Mouse (Mus musculus) bone marrow macrophage, adult 2 months (primary cell): ENCODE results near the gene Slc25a39. TPM values are rescaled to one million over a fixed set of nuclear protein-coding genes. Genes with fewer than 3 reads are reported as not detected.

ENCODE experiments used
- H3K27ac ChIP-seq: 2 replicates; pipeline ENCODE4 v1.5.1; 2012; ENCODE audit warnings: low read depth, low read length; ENCODE audit not compliant: insufficient read depth
- H3K4me1 ChIP-seq: 2 replicates; pipeline ENCODE4 v1.6.1; 2012; ENCODE audit warnings: low read length; ENCODE audit not compliant: control insufficient read depth, insufficient read depth
- H3K4me3 ChIP-seq: 2 replicates; pipeline ENCODE4 v1.5.1; 2012; ENCODE audit warnings: mild to moderate bottlenecking, low read length, moderate library complexity; ENCODE audit not compliant: insufficient read depth
- CTCF ChIP-seq: IDR thresholded peaks from 2 replicates; pipeline ENCODE4 v1.5.1; 2012; ENCODE audit warnings: low read depth, mild to moderate bottlenecking, low read length, moderate library complexity
- POLR2A ChIP-seq: IDR thresholded peaks from 2 replicates; pipeline ENCODE4 v1.6.1; 2012; ENCODE audit warnings: mild to moderate bottlenecking, low read depth, low read length, borderline replicate concordance
- polyA plus RNA-seq: library from polyadenylated mRNA; stranded (reverse); fragments of >200 nt; gene quantifications from 2 replicates; pipeline ENCODE4 v1.2.4, GENCODE M21; 2012; ENCODE audit not compliant: missing spikeins, insufficient read depth, insufficient read length

The Slc25a39 gene
- 133 and 173 TPM in 2 replicates for polyA plus RNA-seq

DNA sequence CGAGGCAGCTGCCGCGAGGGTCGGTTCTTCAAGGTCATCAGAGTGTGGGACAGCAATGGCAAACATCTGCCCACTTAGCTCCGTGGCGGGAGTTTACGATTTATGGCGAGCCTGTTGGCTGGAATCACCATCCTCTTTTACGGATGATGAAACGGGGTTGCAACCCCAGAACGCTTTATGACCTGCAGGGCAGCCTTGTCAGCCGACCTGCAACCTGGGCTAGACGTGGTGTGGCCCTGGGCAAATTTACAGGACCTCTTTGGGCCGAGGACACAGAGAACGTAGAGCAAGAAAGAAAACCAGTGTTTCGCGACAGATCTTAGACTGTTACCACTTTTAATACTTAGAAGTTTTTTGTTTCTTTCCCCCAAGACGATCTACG, at the start of gene Slc25a39:
Gene Slc25a39 (minus strand): TSS at position 113 of the 382 bp plus-strand sequence.
- TF ChIP-seq CTCF (no peak), POLR2A (no peak)
- Histone ChIP-seq H3K27ac (peak within 1 kb of the TSS; percentile 86), H3K4me3 (peak within 1 kb of the TSS; percentile 95), H3K4me1 (peaks cover 21% of the 10 kb centered on the region)

DNA sequence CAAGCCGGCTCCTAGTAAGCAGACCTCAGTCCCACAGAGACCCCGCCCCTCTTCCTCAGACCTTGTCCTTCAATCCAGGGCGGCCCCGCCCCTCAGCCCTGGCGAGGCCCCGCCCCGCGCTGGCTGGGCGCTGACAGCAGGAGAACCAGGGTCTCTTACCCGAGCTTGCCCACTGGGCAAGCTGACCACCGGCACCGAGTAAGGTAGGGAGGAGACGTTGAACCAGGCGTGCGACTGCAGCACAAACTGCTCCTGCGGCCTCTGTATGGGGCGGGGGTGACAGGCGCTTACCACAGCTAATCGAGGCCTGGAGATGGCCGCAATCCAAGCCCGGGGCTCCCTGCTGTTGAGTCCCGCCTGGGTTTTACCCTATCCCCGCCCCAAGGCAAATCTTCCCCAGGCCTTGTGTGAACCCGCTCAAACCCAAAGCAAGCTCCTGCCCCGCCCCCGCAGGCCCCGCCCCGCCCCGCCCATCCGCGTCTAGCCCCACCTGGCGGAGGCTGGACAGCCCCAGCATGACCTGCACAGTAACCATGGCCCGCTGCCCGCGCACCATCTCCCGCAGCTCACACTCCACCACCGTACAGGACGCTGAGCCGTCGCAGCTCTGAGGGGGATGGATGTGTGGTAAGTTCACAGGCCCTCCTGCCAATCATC, 48.1 kb upstream of the Slc25a39 start:
- Histone ChIP-seq H3K4me3 (peak overlapping the region; percentile 62), H3K4me1 (peaks cover 5% of the 10 kb centered on the region; the same call in 1 of the 2 replicates), H3K27ac (no peak overlapping the region)
- TF ChIP-seq CTCF, result no peak
- TF ChIP-seq POLR2A, result no peak

DNA sequence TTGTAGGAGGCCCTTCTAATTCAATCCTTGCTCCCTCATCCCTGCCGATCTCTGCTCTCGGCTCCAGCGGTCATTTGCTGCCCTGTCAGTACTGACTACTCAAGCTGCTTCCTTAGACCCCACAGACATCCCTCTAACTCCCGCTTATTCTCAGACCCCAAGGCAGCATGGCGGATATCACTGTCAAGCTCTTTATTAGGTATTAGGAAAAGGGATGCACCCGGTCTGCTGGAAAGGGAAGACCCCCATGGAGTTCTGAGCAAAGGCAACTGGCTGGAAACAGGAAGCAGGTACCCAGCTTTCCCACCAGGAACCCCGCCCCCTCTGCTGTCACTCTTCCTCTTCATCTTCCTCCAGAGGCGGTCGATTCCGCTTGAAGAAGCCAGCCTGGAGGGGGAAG, 45.4 kb upstream of the Slc25a39 start:
- Histone ChIP-seq H3K4me3 (no peak overlapping the region), H3K4me1 (peaks cover 5% of the 10 kb centered on the region; the same call in 1 of the 2 replicates), H3K27ac (no peak overlapping the region)
- TF ChIP-seq POLR2A, result no peak
- TF ChIP-seq CTCF, result no peak

DNA sequence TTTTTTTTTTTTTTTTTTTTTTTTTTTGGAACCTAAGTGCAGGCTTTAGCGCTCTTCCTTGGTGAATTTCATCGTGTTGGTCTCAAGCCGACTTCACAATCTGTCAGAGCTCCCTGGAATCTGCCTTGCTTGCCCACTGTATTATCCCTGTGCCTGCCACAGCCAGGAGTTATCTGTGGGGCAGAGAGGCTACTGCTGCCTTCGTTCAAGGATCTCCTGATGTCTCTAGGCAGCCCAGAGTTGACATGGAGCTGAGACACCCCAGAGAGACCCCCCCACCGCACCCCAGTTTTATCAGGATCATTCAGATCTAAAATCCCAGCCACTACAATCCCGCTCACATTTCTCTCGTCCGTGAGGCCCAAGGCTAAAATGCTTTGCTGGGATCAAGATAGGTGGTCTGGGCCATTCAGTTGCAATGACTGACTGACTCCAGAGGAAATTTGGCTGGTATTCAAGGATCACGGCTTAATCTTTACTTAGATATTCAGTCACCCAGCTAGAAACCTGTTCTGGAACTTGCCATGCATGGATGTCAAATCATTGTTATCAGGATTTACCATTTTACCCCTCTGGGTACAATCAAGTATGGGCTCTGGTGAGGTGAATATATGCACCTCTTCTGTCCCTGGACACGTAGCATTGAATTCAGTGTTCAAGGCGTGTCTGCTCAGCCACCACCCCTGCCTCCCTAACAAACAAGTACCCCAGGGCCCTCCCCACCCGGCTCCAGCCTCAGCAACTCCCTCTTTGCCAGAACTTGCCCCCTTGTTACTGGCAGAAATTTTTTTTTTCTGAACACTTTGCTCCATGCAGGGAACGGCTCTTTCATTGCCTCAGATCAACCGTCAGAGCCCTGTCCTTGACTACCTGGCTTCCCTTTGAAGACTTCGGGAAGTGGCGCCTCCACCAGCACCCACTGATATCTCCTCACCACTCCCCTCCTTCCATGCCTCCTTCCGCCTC, 41.6 kb upstream of the Slc25a39 start:
- H3K27ac ChIP-seq, result no peak overlapping the region

DNA sequence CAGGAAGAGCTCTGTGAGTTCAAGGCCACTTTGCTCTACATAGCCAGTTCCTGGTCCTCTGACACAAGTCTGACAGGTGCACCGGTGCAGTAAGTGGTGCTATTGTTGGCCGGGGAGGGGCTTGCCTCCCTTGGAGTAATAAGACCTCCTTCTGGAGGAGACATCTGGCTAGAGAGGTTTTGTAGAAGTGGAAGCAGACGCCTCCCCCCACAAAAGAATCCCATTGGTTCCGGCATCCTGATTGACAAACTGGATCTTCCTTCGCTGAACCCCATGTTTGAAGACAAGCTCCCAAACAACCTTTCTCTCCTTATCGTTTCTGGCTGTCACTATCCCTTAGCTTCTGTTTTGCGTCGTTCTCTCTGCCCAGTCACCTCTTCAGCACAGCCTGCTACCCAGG, 40.6 kb upstream of the Slc25a39 start:
- no peak overlapping the region for H3K4me3 ChIP-seq
- no peak overlapping the region for H3K27ac ChIP-seq
- H3K4me1 ChIP-seq, result peaks cover 6% of the 10 kb centered on the region
- TF ChIP-seq POLR2A (no peak), CTCF (no peak)

More for the DNA sequence above, 41.6 kb upstream of the Slc25a39 start:
- peaks cover 2% of the 10 kb centered on the region; the same call in 1 of the 2 replicates for H3K4me1 ChIP-seq
- H3K4me3 ChIP-seq, result no peak overlapping the region
- TF ChIP-seq POLR2A (no peak), CTCF (no peak)

DNA sequence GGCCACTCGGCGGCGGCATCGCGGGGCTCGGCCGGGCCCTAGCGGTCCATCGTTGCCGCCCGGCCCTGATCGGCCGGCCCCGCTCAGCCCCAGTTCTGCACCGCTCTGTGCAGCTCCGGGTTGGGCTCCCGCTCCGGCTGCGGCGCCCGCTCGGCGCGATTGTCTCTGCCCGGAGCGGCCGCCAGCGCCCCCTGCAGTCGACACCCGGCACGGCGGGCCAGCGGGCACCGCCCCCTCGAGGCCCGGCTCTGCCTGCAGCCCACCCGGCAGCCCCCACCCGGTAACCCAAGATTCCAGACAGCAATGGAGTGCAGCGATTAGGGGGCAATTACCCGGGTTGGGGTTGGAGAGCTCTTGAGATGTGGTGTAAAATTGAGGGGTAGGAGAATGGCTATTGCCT, 39.8 kb upstream of the Slc25a39 start, which contains the start of gene Fam171a2:
Gene Fam171a2 (minus strand): TSS at position 186 of the 400 bp plus-strand sequence.
- H3K27ac ChIP-seq, result no peak within 1 kb of the TSS
- peaks cover 5% of the 10 kb centered on the region for H3K4me1 ChIP-seq
- TF ChIP-seq CTCF (peak; percentile 65), POLR2A (no peak)
- peak within 1 kb of the TSS; percentile 53 for H3K4me3 ChIP-seq

DNA sequence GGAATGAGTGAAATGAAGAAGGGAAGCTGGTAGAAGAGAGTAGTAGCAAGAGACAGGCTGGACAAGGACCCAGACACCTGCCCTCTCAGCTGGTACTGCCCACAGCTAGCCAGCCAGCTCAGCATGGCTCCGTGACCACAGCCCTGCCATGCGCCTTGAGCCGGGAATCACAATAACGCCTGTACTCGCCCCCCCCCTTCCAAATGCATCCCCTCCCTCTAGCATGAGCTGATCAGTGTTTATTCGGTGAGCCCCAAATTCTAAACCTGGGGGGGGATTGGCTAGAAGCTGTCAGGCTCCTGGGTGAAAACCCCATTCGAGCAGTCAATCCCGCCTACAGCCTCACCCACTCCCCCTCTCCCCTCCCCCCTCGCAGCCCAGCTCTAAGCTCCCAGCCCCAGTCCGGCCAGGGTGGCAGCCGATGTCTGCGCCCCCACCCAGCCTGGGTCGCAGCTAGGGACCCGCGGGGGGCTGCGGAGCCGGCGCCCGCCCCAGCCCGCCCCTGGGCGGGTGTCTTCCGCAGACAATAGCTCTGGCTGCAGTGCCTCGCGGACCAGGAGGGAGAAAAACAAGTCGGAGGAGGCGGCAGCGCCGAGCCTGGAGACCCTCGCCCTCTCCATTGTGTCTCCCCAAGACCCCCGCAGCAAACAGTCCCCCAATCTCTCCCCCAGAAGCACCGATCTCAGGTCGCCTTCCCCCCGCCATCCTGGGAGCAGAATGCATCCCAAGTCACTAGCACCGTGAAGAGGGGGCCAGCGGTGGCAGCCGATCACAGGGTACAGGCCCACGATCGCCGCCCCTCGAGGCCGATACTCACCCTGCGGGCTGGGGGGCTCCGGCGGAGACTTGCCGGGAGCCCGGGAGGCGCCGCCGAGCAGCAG, 39.1 kb upstream of the Slc25a39 start:
- H3K4me1 ChIP-seq, result peaks cover 5% of the 10 kb centered on the region
- H3K4me3 ChIP-seq, result peak overlapping the region; percentile 53
- no peak overlapping the region for H3K27ac ChIP-seq
- TF ChIP-seq POLR2A (no peak), CTCF (no peak)

DNA sequence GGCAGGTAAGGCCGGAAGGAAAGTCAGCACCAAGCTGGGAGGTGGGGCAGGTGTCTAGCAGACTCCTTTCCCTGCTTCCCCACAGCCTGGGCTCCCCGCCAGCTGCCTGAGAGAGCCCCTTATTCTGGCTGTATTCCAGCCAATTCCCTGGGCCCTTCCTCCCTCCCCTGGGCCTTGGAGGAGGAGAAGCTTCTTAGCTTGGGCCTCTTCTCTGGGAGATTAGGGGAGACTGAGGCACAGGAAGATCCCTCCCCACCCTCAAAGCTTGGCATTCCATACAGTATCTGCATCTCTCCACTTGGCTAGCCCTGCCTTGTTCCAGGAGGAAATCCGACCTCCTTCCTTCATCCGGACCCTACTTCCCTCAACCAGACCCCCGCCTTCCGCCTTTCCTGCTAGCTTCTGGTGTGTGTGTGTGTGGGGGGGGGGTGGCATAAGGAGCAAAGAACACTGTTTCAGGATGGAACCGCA, 38.2 kb upstream of the Slc25a39 start:
- Histone ChIP-seq H3K27ac (no peak overlapping the region), H3K4me1 (peaks cover 5% of the 10 kb centered on the region), H3K4me3 (no peak overlapping the region)
- TF ChIP-seq POLR2A (no peak), CTCF (no peak)

DNA sequence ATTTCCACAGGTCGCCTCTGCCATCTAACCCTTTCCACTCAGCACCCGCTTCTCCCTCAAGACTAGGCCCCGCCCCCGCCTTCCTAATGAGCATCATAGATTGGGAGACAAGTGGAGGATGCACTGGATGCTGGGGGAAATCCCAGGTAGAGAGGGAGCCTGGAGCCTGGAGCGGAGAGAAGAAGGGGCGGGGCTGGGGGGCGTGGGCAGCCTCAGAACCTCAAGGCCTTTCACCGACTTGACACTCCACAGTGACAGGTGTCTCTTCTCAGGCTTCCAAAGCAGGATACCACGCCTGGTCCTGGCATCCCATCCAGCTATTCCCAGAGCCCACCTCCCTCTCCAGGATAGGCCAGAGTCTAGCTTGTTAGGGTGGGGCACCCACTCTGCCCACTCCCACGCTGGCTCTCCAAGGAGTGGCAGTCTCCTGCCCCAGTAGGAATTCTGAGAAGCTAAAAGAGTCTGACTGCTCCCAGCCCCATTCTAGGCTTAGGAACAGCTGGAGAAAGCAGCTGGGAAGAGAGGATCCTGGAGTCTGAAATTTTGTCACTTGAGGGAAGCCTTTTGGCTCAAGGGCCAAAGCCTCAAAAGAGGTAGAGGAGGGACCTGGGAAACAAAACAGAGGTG, 37.6 kb upstream of the Slc25a39 start:
- TF ChIP-seq POLR2A (no peak), CTCF (no peak)
- H3K4me1 ChIP-seq, result peaks cover 5% of the 10 kb centered on the region
- no peak overlapping the region for H3K4me3 ChIP-seq
- no peak overlapping the region for H3K27ac ChIP-seq
